Mouse (Mus musculus) limb, embryonic 13.5 days (tissue): Measurements from ENCODE around the gene Sccpdh. TPM values are rescaled to one million over a fixed set of nuclear protein-coding genes. Genes with fewer than 3 reads are reported as not detected.
"Not testable (repeated sequence)": the region's sequence is repeated elsewhere in the genome, so short reads cannot be mapped to it uniquely, and the experiment has no call there.

Experiments used
- ATAC-seq: fragments of 200-750 bp; cut with Nextera tagmentation; 2 replicates; pipeline ENCODE4 v1.8.0; 2017; ENCODE audit warnings: low read depth, moderate number of reproducible peaks, moderate TSS enrichment; ENCODE audit not compliant: low FRiP score
- H3K27ac ChIP-seq: fragments of 300-500 bp; sonication (generic); 2 replicates; pipeline ENCODE4 v1.5.1; 2015; ENCODE audit warnings: inconsistent platforms, mild to moderate bottlenecking, moderate library complexity
- H3K27me3 ChIP-seq: fragments of 300-500 bp; sonication (generic); 2 replicates; pipeline ENCODE4 v1.6.1; 2015; ENCODE audit warnings: mild to moderate bottlenecking, inconsistent platforms
- H3K36me3 ChIP-seq: fragments of 300-500 bp; sonication (generic); 2 replicates; pipeline ENCODE4 v1.6.1; 2015; ENCODE audit warnings: inconsistent platforms, mild to moderate bottlenecking, moderate library complexity
- H3K4me1 ChIP-seq: fragments of 300-500 bp; sonication (generic); 2 replicates; pipeline ENCODE4 v1.6.1; 2015; ENCODE audit warnings: inconsistent platforms
- H3K4me2 ChIP-seq: fragments of 300-500 bp; sonication (generic); replicated peaks from 2 replicates; pipeline ENCODE4 v1.6.1; 2015; ENCODE audit warnings: inconsistent platforms, mild to moderate bottlenecking, moderate library complexity
- H3K4me3 ChIP-seq: fragments of 300-500 bp; sonication (generic); 2 replicates; pipeline ENCODE4 v1.5.1; 2015; ENCODE audit warnings: moderate library complexity, mild to moderate bottlenecking, inconsistent platforms
- H3K9ac ChIP-seq: fragments of 300-500 bp; sonication (generic); 2 replicates; pipeline ENCODE4 v1.6.1; 2015; ENCODE audit warnings: mild to moderate bottlenecking, inconsistent platforms
- H3K9me3 ChIP-seq: fragments of 300-500 bp; sonication (generic); 2 replicates; pipeline ENCODE4 v1.6.1; 2016; ENCODE audit warnings: inconsistent platforms
- WGBS: fragments of 180-500 bp; shearing (Covaris S2); methylation state at CpG from one replicate; pipeline ENCODE4 v1.1.7; 2015; 5-methylcytosine and 5-hydroxymethylcytosine counted together
- polyA plus RNA-seq: library from polyadenylated mRNA; unstranded; fragments of >200 nt; fragmentation: Nextera tagmentation; extraction: Ambion mirVana; gene quantifications from 2 replicates; pipeline ENCODE4 v1.2.1, GENCODE M21; 2015

Sccpdh gene
- polyA plus RNA-seq, 1 experiment from 2014 or later, result 88.0 TPM

DNA sequence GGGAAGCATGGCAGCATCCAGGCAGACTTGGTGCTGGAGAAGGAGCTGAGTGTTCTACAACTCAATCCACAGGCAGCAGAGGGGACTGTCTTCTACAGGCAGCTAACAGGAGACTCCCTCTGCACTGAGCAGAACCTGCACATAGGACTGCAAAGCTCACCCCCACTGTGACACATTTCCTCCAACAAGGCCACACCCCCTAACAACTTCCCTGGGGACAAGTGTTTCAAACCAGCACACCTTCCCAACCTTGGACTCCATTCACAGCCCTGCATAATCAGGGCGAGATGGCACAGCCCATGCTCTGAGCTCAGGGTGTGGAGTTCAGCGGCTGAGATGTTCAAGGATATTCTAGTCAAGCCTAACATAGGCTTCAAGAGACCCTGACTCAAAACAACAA, 9.0 kb downstream of the Sccpdh start:
- no peak overlapping the region for H3K27ac ChIP-seq
- no peaks in the 10 kb centered on the region for H3K9me3 ChIP-seq
- ATAC-seq, result no peak
- H3K36me3 ChIP-seq, result peaks cover 84% of the 10 kb centered on the region
- no peaks in the 10 kb centered on the region for H3K4me1 ChIP-seq
- H3K4me2 ChIP-seq, result no peak overlapping the region
- 94% methylated on average over 2 of the region's 2 CpGs for WGBS
- H3K27me3 ChIP-seq, result no peaks in the 10 kb centered on the region
- H3K9ac ChIP-seq, result no peak overlapping the region
- H3K4me3 ChIP-seq, result no peak overlapping the region

DNA sequence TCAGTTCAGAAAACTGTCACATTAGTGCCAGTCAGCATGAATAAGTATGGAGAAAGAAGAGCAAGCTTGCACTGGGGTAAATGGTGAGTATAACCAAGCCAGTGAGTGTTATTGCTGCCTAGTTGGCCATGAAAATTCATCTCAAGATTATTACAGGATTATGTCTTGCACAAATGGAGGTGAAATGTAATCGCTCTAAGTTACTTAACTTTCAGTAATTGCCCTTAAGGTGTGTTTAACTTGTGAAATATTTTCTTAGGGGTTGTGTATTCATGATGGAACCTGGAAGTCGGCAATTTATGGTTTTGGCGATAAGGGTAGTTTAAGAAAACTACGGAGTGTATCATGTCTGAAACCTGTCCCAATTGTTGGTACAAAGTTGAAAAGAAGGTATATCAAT, 11.3 kb downstream of the Sccpdh start:
- peaks cover 81% of the 10 kb centered on the region for H3K36me3 ChIP-seq
- ATAC-seq, result no peak
- no peaks in the 10 kb centered on the region for H3K27me3 ChIP-seq
- no peak overlapping the region for H3K4me3 ChIP-seq
- H3K9me3 ChIP-seq, result no peaks in the 10 kb centered on the region
- H3K4me1 ChIP-seq, result no peaks in the 10 kb centered on the region
- H3K27ac ChIP-seq, result no peak overlapping the region
- no peak overlapping the region for H3K4me2 ChIP-seq
- WGBS, result 92% methylated on average over 4 of the region's 4 CpGs
- no peak overlapping the region for H3K9ac ChIP-seq

DNA sequence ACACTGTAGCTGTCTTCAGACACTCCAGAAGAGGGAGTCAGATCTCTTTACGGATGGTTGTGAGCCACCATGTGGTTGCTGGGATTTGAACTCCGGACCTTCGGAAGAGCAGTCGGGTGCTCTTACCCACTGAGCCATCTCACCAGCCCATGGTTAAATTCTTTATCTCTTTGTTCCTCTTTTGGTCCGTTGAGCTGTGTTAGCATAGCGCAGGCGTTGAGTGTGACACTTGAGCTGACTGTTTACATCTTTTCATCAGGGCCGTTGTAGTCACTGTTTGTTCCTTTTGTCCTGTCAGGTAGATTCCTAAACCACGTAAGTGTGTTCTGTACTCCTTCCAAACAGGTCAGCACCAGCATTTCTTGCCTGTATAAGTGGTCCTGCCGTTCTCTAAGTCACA, 14.7 kb downstream of the Sccpdh start:
- not testable (repeated sequence) for H3K9ac ChIP-seq, H3K4me3 ChIP-seq, H3K27me3 ChIP-seq, H3K9me3 ChIP-seq, H3K4me1 ChIP-seq, ATAC-seq, H3K4me2 ChIP-seq, H3K27ac ChIP-seq
- 91% methylated on average over 10 of the region's 10 CpGs for WGBS
- peaks cover 84% of the 10 kb centered on the region for H3K36me3 ChIP-seq

DNA sequence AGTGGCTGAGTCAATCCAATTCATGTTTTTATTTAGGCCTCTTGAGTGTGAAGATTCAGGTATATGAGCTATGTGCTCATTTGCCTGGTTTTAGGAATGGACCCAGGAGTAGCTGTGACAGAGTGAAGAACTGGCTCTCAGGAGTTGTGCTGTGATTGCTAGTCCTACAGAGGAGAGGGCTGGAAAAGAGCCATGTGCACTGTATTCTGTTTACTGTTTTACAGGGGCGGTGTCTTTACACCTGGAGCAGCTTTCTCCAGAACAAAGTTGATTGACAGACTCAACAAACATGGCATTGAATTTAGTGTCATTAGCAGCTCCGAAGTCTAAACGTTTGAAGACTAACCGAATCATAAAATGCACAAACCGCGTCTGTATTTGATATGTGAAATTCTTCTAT, 18.3 kb downstream of the Sccpdh start:
- no peak overlapping the region for H3K4me3 ChIP-seq
- no peak overlapping the region for H3K4me2 ChIP-seq
- H3K36me3 ChIP-seq, result peaks cover 66% of the 10 kb centered on the region
- no peak overlapping the region for H3K9ac ChIP-seq
- H3K4me1 ChIP-seq, result no peaks in the 10 kb centered on the region
- no peaks in the 10 kb centered on the region for H3K27me3 ChIP-seq
- 85% methylated on average over 6 of the region's 6 CpGs for WGBS
- ATAC-seq, result no peak
- no peaks in the 10 kb centered on the region for H3K9me3 ChIP-seq
- H3K27ac ChIP-seq, result no peak overlapping the region

DNA sequence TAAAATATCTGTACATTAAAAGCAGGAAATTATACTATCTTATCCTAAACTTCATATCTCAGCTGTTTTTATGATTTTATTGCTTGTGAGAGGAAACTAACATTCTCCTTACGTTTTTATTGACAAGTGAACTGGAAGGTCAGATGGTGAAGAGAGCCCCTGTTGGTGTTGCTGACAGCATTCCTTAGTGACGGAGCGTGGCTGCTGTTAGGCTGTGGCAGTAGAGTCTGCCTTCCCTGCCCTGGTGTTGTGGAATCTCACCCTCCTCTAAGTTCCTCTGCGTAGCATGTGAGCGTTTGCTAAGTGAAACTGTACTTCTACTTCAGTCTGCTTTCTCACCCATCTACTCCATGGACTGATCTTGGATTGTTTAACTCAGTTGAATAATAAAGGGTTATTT, 18.8 kb downstream of the Sccpdh start:
- Histone ChIP-seq H3K27ac (no peak overlapping the region), H3K27me3 (no peaks in the 10 kb centered on the region), H3K4me2 (no peak overlapping the region), H3K36me3 (peaks cover 64% of the 10 kb centered on the region), H3K4me1 (no peaks in the 10 kb centered on the region), H3K9me3 (no peaks in the 10 kb centered on the region), H3K9ac (no peak overlapping the region), H3K4me3 (no peak overlapping the region)
- no peak for ATAC-seq
- 76% methylated on average over 5 of the region's 5 CpGs for WGBS

DNA sequence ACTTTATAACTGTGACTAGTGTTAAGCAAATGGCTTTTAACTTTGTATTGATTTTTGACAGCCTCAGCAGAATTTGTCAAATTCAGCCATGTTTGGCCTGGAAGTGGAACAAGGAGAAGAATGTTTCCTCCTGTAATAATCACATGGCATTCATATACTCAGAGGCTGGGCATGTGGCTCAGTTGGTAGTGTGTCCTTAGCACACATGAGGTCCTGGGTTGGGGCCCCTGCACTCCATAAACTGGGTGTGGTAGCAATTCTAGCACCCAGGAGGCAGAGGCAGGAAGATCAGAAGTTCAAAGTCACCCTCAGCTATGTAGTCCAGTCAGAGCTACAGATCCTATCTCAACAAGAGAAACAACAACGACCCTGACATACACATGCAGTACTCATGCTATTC, 19.3 kb downstream of the Sccpdh start:
- Histone ChIP-seq H3K27me3 (no peaks in the 10 kb centered on the region), H3K36me3 (peaks cover 58% of the 10 kb centered on the region), H3K4me3 (no peak overlapping the region), H3K9ac (no peak overlapping the region), H3K4me1 (no peaks in the 10 kb centered on the region), H3K4me2 (no peak overlapping the region), H3K9me3 (no peaks in the 10 kb centered on the region), H3K27ac (no peak overlapping the region)
- no peak for ATAC-seq
- 90% methylated on average over 1 of the region's 1 CpGs for WGBS

DNA sequence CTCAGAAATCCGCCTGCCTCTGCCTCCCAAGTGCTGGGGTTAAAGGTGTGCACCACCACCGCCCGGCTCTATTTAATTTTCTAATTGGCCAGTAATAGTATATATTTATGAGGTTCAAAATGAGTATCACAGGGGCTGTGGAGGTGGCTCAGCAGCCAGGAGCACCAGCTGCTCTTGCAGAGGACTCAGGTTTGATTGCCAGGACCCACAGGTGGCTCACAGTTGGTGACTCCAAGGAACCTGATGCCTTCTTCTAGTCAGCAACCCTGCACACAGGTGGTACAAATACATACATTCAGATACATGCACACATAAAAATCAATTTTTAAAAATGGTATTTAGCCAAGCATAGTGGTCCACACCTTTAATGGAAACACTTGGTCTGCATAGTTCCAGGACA, 20.0 kb downstream of the Sccpdh start:
- Histone ChIP-seq H3K4me2 (no peak overlapping the region), H3K36me3 (peaks cover 54% of the 10 kb centered on the region), H3K9ac (no peak overlapping the region), H3K4me1 (no peaks in the 10 kb centered on the region), H3K9me3 (no peaks in the 10 kb centered on the region), H3K27ac (no peak overlapping the region), H3K4me3 (no peak overlapping the region), H3K27me3 (no peaks in the 10 kb centered on the region)
- ATAC-seq, result no peak
- 82% methylated on average over 3 of the region's 3 CpGs for WGBS

DNA sequence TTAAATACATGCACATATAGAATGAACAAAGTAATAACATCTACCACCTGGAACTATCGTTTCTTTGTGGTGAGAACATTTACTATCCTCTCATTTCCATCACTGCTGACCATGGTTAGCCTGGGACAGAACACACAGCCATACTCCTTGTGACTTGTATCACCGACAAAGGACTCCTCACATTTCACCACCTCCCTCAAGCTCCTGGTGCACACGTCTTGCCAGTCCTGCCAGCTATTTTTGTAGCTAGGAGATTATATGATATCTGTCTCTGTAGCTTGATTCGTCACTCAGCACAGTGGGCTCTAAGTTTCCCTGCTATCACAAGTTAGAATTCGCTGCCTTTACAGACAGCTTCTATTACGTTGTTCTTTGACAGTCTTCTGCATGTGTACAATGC, 20.4 kb downstream of the Sccpdh start:
- Histone ChIP-seq H3K4me1 (no peaks in the 10 kb centered on the region), H3K36me3 (peaks cover 50% of the 10 kb centered on the region), H3K4me3 (no peak overlapping the region), H3K4me2 (no peak overlapping the region), H3K27me3 (no peaks in the 10 kb centered on the region), H3K9ac (no peak overlapping the region), H3K9me3 (no peaks in the 10 kb centered on the region), H3K27ac (no peak overlapping the region)
- ATAC-seq, result no peak
- 87% methylated on average over 6 of the region's 6 CpGs for WGBS

DNA sequence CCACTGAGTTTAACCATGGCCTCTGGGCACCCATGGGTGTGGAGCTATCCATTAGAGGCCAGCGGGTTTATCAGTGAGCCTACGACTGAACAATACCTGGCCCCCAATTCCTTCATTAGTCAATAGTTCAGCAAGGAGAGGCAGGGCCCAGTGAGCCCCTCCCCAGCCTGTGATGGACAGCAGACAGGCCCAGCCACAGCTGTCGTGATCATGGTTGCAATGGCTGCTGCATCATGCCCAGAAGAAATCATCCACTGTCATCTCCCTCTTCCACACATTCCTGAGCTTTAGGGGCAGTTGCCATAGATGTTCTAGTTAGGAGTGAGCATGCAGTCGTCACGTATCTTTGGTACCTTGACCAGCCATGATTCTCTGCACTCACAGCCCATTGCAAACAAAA, 20.9 kb downstream of the Sccpdh start:
- no peaks in the 10 kb centered on the region for H3K9me3 ChIP-seq
- 83% methylated on average over 5 of the region's 5 CpGs for WGBS
- no peak overlapping the region for H3K4me3 ChIP-seq
- H3K4me1 ChIP-seq, result no peaks in the 10 kb centered on the region
- no peak for ATAC-seq
- H3K36me3 ChIP-seq, result peaks cover 45% of the 10 kb centered on the region
- H3K4me2 ChIP-seq, result no peak overlapping the region
- H3K27ac ChIP-seq, result no peak overlapping the region
- no peaks in the 10 kb centered on the region for H3K27me3 ChIP-seq
- H3K9ac ChIP-seq, result no peak overlapping the region

DNA sequence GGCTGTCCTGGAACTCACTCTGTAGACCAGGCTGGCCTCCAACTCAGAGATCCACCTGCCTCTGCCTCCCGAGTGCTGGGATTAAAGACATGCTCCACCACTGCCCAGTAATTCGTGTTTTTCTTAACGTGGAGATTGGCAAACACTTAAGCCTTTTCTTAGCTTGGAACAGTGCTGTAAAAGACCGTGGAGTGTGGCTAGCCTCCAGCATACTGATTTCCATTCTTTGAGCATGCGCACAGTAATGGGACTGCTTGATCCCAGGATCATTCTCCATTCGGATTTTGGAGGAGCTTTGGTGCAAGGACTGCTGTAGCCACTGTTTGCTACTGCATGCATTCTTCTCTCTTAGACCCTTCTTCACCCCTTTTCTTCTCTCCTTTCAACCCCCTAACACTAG, 21.5 kb downstream of the Sccpdh start:
- Histone ChIP-seq H3K9ac (no peak overlapping the region), H3K27ac (no peak overlapping the region), H3K4me2 (no peak overlapping the region), H3K4me1 (no peaks in the 10 kb centered on the region), H3K36me3 (peaks cover 42% of the 10 kb centered on the region), H3K9me3 (no peaks in the 10 kb centered on the region), H3K4me3 (no peak overlapping the region), H3K27me3 (no peaks in the 10 kb centered on the region)
- 76% methylated on average over 6 of the region's 6 CpGs for WGBS
- ATAC-seq, result no peak

DNA sequence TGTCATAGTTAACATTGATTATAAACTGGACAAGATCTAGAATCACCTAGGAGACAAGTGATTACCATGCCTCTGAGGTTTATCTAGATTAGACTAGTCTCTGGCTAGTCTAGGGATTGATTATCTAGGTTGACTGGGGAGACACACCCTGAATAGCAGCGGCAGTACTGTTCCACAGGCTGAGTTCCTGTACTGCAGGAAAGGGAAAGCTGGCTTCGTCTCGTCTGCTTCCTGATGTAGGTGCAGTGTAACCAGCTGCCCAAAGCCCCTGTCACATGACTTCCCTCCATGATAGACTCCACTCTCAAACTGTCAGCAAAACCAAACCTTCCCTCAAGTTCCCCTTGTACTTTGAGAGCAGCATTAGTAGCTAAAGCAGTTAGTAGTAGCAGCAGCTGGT, 36.1 kb downstream of the Sccpdh start:
- H3K4me1 ChIP-seq, result no peaks in the 10 kb centered on the region
- ATAC-seq, result no peak
- H3K27ac ChIP-seq, result no peak overlapping the region
- H3K36me3 ChIP-seq, result no peaks in the 10 kb centered on the region
- WGBS, result 69% methylated on average over 3 of the region's 3 CpGs
- H3K9ac ChIP-seq, result no peak overlapping the region
- H3K9me3 ChIP-seq, result no peaks in the 10 kb centered on the region
- H3K4me2 ChIP-seq, result no peak overlapping the region
- no peak overlapping the region for H3K4me3 ChIP-seq
- no peaks in the 10 kb centered on the region for H3K27me3 ChIP-seq

DNA sequence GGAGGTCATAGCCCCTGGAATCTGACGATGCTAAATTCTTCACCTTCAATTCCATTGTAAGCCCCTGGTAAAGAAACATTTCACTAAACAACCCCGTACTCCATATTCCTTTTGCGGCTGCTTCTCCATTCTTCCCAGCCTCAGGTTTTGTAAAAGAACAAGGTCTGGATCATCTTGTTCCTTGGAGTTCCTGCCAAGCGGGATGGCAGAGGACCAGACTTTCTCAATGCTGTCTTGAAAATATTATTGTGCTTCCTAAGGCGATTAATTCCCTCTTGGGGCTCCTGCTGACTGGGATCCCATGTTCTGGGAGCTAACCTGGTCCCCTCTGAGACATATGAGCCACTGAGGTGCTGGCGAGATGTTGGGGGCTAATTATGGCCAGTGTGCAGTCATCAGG, 37.1 kb downstream of the Sccpdh start:
- Histone ChIP-seq H3K27ac (no peak overlapping the region), H3K9me3 (no peaks in the 10 kb centered on the region), H3K4me1 (no peaks in the 10 kb centered on the region), H3K4me2 (no peak overlapping the region), H3K27me3 (no peaks in the 10 kb centered on the region), H3K36me3 (no peaks in the 10 kb centered on the region), H3K9ac (no peak overlapping the region), H3K4me3 (no peak overlapping the region)
- 87% methylated on average over 6 of the region's 6 CpGs for WGBS
- ATAC-seq, result no peak

DNA sequence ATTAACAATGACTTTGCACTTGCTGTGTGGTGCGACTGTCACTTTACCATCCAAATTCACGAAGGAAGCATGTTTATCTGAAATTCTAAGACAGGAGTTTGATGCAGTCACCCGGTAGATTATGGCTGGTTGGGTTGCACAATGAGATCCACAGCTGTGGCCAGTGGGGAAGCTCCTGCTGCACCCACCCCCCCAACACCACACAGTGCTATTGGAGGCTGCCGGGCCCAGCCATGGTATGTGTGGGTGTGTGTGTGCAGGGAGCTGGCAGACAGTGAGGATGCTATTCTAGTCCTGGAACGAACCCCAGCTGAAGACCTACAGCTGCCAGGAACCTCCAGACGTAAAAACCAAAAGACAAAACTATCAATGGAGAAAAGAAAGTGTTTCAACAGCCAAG, 41.4 kb downstream of the Sccpdh start:
- H3K9me3 ChIP-seq, result no peaks in the 10 kb centered on the region
- H3K4me3 ChIP-seq, result no peak overlapping the region
- no peaks in the 10 kb centered on the region for H3K36me3 ChIP-seq
- no peak overlapping the region for H3K9ac ChIP-seq
- no peak overlapping the region for H3K4me2 ChIP-seq
- WGBS, result 79% methylated on average over 6 of the region's 6 CpGs
- H3K27ac ChIP-seq, result no peak overlapping the region
- no peak; the same call in 1 of the 2 replicates for ATAC-seq
- no peaks in the 10 kb centered on the region for H3K27me3 ChIP-seq
- no peaks in the 10 kb centered on the region for H3K4me1 ChIP-seq
